Mouse (Mus musculus) heart, postnatal 10 days (tissue): ENCODE measurements around the gene 5730596B20Rik. TPM values are rescaled to one million over a fixed set of nuclear protein-coding genes. Genes with fewer than 3 reads are reported as not detected.

Experiments used
- microRNA-seq, 2 experiments: library from miRNA; unstranded; fragments of <30 nt; microRNA quantifications; one replicate each; pipeline ENCODE4 v1.2.0; 2022
- total RNA-seq, 2 experiments: library from RNA; stranded (reverse); gene quantifications; 2 replicates each; pipeline ENCODE4 v1.2.3; 2021

The 5730596B20Rik gene
- total RNA-seq, 2 experiments from 2014 or later: 0.10 to 0.17 TPM

Small RNA genes lying within 50 kb of the gene (microRNA-seq; reads per million reads assigned to microRNA genes)
- gene Mir196b: 49.4 to 78.9 reads per million in 2 experiments

Other genes starting within 250 kb of the 5730596B20Rik start
- 10 to 100 TPM; 11.8 to 13.3 TPM for gene Skap2, start 164.9 kb upstream of the 5730596B20Rik start, total RNA-seq
- under 1 TPM; 0.22 to 0.30 TPM for gene Hoxa1, start 19.2 kb upstream of the 5730596B20Rik start, total RNA-seq
- 1 to 10 TPM in 1 of 2 experiments, under 1 TPM in 1; 0.98 to 1.0 TPM for gene Hoxa2, start 12.7 kb upstream of the 5730596B20Rik start, total RNA-seq
- 1 to 10 TPM in 1 of 2 experiments, under 1 TPM in 1; 0.69 to 1.3 TPM for gene Hoxa4, start 14.3 kb downstream of the 5730596B20Rik start, total RNA-seq
- 1 to 10 TPM; 1.2 to 1.6 TPM for gene Hoxa5, start 27.1 kb downstream of the 5730596B20Rik start, total RNA-seq
- gene Hoxa6, start 31.2 kb downstream of the 5730596B20Rik start, total RNA-seq: not detected
- 1 to 10 TPM; 1.5 TPM for gene Hoxa3, start 35.8 kb downstream of the 5730596B20Rik start, total RNA-seq
- not detected for gene Gm28308, start 35.8 kb downstream of the 5730596B20Rik start, total RNA-seq
- under 1 TPM; 0.40 to 0.41 TPM for gene Hoxa7, start 44.4 kb downstream of the 5730596B20Rik start, total RNA-seq
- gene Hoxa9, start 53.6 kb downstream of the 5730596B20Rik start, total RNA-seq: not detected
- gene Hoxa10, start 63.4 kb downstream of the 5730596B20Rik start, total RNA-seq: not detected
- not detected for gene Hoxa11, start 68.3 kb downstream of the 5730596B20Rik start, total RNA-seq
- gene Hoxa13, start 83.4 kb downstream of the 5730596B20Rik start, total RNA-seq: not detected
- gene Evx1, start 136.0 kb downstream of the 5730596B20Rik start, total RNA-seq: not detected